In genomic region chr2:5707871-5708733, GRCm38 (mm10) we compare ENCODE assay signal across 25 mouse cellular contexts. TPM values are rescaled to one million over a fixed set of nuclear protein-coding genes. Genes with fewer than 3 reads are reported as not detected.
DNase-seq lines count a peak whose midpoint lies in the region; ATAC-seq and TF ChIP-seq lines count a peak whose summit lies in the region.
"Had no signal": no experiment of that assay in that cellular context is flagged by ENCODE, and none has a peak within 500 bp of the region (broad histone marks: within the 10 kb centered on the region; RNA-seq: fewer than 3 reads in every experiment).

No protein-coding gene starts in this region.

- TF ChIP-seq RAD21 in MEL (IDR thresholded peaks at IDR 0.05; ENCODE audit: low read depth, low read length), result no peak

- H3K36me3 ChIP-seq in lung, embryonic 15.5 days, result no peaks in the 10 kb centered on the region
- no peaks in the 10 kb centered on the region for H3K36me3 ChIP-seq in lung, postnatal 0 days (ENCODE audit: insufficient read depth, low read length)
- H3K36me3 ChIP-seq in MEL (ENCODE audit: control insufficient read depth in 1 of 2, insufficient read depth in 2 of 2, low read length in 2 of 2), result peaks cover 0 to 4% of the 10 kb centered on the region in 2 experiments; a peak in 2 of 4 replicates
- H3K36me3 ChIP-seq in stomach, embryonic 16.5 days (ENCODE audit: control insufficient read depth, insufficient read depth, low read length), result no peaks in the 10 kb centered on the region
- H3K36me3 ChIP-seq in heart, embryonic 10.5 days, result no peaks in the 10 kb centered on the region
- H3K36me3 ChIP-seq: embryonic facial prominence, embryonic 13.5 days; heart, embryonic 12.5 days; hindbrain, embryonic 10.5 days; limb, embryonic 13.5 days; liver, embryonic 13.5 days; midbrain, embryonic 15.5 days; neural tube, embryonic 12.5 days had no signal

- TF ChIP-seq CTCF in lung, postnatal 0 days (IDR thresholded peaks at IDR 0.05), result no peak
- TF ChIP-seq CTCF in MEL (IDR thresholded peaks at IDR 0.05 in 2 of 3, conservative IDR thresholded peaks at IDR 0.05 in 1 of 3; ENCODE audit: control insufficient read depth in 1 of 3, insufficient read depth in 1 of 3, low read depth in 2 of 3, low read length in 3 of 3, poor library complexity in 1 of 3, severe bottlenecking in 1 of 3), result no peak

- no peaks in the 10 kb centered on the region for H3K9me3 ChIP-seq in lung, embryonic 15.5 days
- H3K9me3 ChIP-seq in lung, postnatal 0 days (ENCODE audit: low read length), result no peaks in the 10 kb centered on the region
- no peaks in the 10 kb centered on the region for H3K9me3 ChIP-seq in MEL (replicated peaks; ENCODE audit: insufficient read depth, low read length)
- no peaks in the 10 kb centered on the region for H3K9me3 ChIP-seq in stomach, embryonic 16.5 days (replicated peaks; ENCODE audit: control insufficient read depth, low read length)
- no peaks in the 10 kb centered on the region for H3K9me3 ChIP-seq in heart, embryonic 10.5 days
- H3K9me3 ChIP-seq: embryonic facial prominence, embryonic 13.5 days; heart, embryonic 12.5 days; hindbrain, embryonic 10.5 days; limb, embryonic 13.5 days; liver, embryonic 13.5 days; midbrain, embryonic 15.5 days; neural tube, embryonic 12.5 days had no signal

- peaks cover 14% of the 10 kb centered on the region; the same call in 1 of the 2 replicates for H3K79me2 ChIP-seq in MEL (ENCODE audit: control insufficient read depth, insufficient read depth, low read length, poor library complexity)

- H3K4me2 ChIP-seq in lung, embryonic 15.5 days, result no peak overlapping the region
- no peak overlapping the region for H3K4me2 ChIP-seq in lung, postnatal 0 days (replicated peaks; ENCODE audit: low read depth, low read length)
- H3K4me2 ChIP-seq in stomach, embryonic 16.5 days (ENCODE audit: low read depth, low read length), result no peak overlapping the region
- H3K4me2 ChIP-seq: embryonic facial prominence, embryonic 13.5 days; heart, embryonic 12.5 days; limb, embryonic 13.5 days; liver, embryonic 13.5 days; midbrain, embryonic 15.5 days; neural tube, embryonic 12.5 days had no signal

- no peak for TF ChIP-seq EP300 in lung, postnatal 0 days (IDR thresholded peaks at IDR 0.05)
- no peak for TF ChIP-seq EP300 in MEL (IDR thresholded peaks at IDR 0.05; ENCODE audit: low read depth in 1 of 2, low read length in 2 of 2)

- no peak overlapping the region for H3K27ac ChIP-seq in lung, embryonic 15.5 days
- H3K27ac ChIP-seq in lung, postnatal 0 days (ENCODE audit: low read length), result no peak overlapping the region
- no peak overlapping the region for H3K27ac ChIP-seq in MEL (ENCODE audit: control insufficient read depth, low read depth, low read length)
- peak overlapping the region; percentile 48 for H3K27ac ChIP-seq in stomach, embryonic 16.5 days (ENCODE audit: low read length)
- H3K27ac ChIP-seq in heart, embryonic 10.5 days, result no peak overlapping the region
- H3K27ac ChIP-seq: embryonic facial prominence, embryonic 13.5 days; hindbrain, embryonic 10.5 days; hindbrain, postnatal 0 days; limb, embryonic 13.5 days; liver, embryonic 13.5 days; midbrain, embryonic 15.5 days; neural tube, embryonic 12.5 days had no signal

- DNase-seq in lung, postnatal 0 days (ENCODE audit: low spot score), result no peak
- DNase-seq in MEL (ENCODE audit: low read depth, low spot score), result no peak
- peak; percentile 59 for DNase-seq in adipocyte (ENCODE audit: low spot score)
- no peak for DNase-seq in heart, embryonic 10.5 days (ENCODE audit: low spot score)
- no peak for DNase-seq in cerebellum, postnatal 4 days (ENCODE audit: low spot score in 2 of 2)
- DNase-seq: adrenal gland, adult 2 months; cerebellum, adult 11 months; cerebellum, postnatal 14 days; kidney, adult 11 months; kidney, postnatal 4 days; layer of hippocampus, adult 9-11 months; liver, embryonic 13.5 days; lung, postnatal 4 days had no signal

- WGBS in lung, embryonic 15.5 days, result 51% methylated on average over 10 of the region's 10 CpGs
- 50% methylated on average over 10 of the region's 10 CpGs for WGBS in lung, postnatal 0 days
- WGBS in stomach, embryonic 16.5 days, result 48% methylated on average over 10 of the region's 10 CpGs
- 73% methylated on average over 10 of the region's 10 CpGs for WGBS in heart, embryonic 10.5 days

- TF ChIP-seq POLR2A in MEL (IDR thresholded peaks at IDR 0.05; ENCODE audit: control insufficient read depth in 1 of 2, insufficient read depth in 1 of 2, low read depth in 1 of 2, low read length in 2 of 2, poor library complexity in 1 of 2), result no peak

- peaks cover 17% of the 10 kb centered on the region for H3K27me3 ChIP-seq in lung, embryonic 15.5 days
- H3K27me3 ChIP-seq in lung, postnatal 0 days (replicated peaks; ENCODE audit: insufficient read depth, low read length), result 0 out of 2 replicates have a peak, but pooled peaks cover 3% of the 10 kb centered on the region
- no peaks in the 10 kb centered on the region for H3K27me3 ChIP-seq in MEL (ENCODE audit: control insufficient read depth in 1 of 2, insufficient read depth in 2 of 2, low read length in 2 of 2)
- H3K27me3 ChIP-seq in stomach, embryonic 16.5 days (ENCODE audit: control insufficient read depth, insufficient read depth, low read length), result no peaks in the 10 kb centered on the region
- H3K27me3 ChIP-seq in heart, embryonic 10.5 days (ENCODE audit: insufficient read depth, poor library complexity, severe bottlenecking), result peaks cover 22% of the 10 kb centered on the region
- H3K27me3 ChIP-seq: Patski had no signal

- 0 out of 2 replicates have a peak, but pooled peaks have one; percentile 6 for ATAC-seq in lung, embryonic 15.5 days (ENCODE audit: borderline replicate concordance, extremely low read depth, low FRiP score, low TSS enrichment)
- ATAC-seq in lung, postnatal 0 days, result no peak
- peak; percentile 62; the same call in 1 of the 2 replicates for ATAC-seq in stomach, embryonic 16.5 days (ENCODE audit: insufficient read depth, low FRiP score)
- ATAC-seq: forebrain, embryonic 14.5 days; hindbrain, postnatal 0 days; midbrain, embryonic 15.5 days; Patski had no signal

- peaks cover 7% of the 10 kb centered on the region; the same call in 1 of the 2 replicates for H3K4me1 ChIP-seq in lung, embryonic 15.5 days
- no peaks in the 10 kb centered on the region for H3K4me1 ChIP-seq in lung, postnatal 0 days (ENCODE audit: insufficient read depth, low read depth, low read length)
- peaks cover 0 to 13% of the 10 kb centered on the region in 2 experiments; a peak in 2 of 4 replicates for H3K4me1 ChIP-seq in MEL (ENCODE audit: control insufficient read depth in 1 of 2, insufficient read depth in 2 of 2, low read length in 2 of 2)
- 0 out of 2 replicates have a peak, but pooled peaks cover 21% of the 10 kb centered on the region for H3K4me1 ChIP-seq in stomach, embryonic 16.5 days (ENCODE audit: control insufficient read depth, insufficient read depth, low read length)
- peaks cover 5% of the 10 kb centered on the region; the same call in 1 of the 2 replicates for H3K4me1 ChIP-seq in heart, embryonic 10.5 days

- no peak overlapping the region for H3K9ac ChIP-seq in lung, embryonic 15.5 days
- H3K9ac ChIP-seq in lung, postnatal 0 days (replicated peaks; ENCODE audit: low read depth), result no peak overlapping the region
- H3K9ac ChIP-seq in MEL (ENCODE audit: control insufficient read depth, low read depth, low read length, poor library complexity, severe bottlenecking), result no peak overlapping the region
- no peak overlapping the region for H3K9ac ChIP-seq in stomach, embryonic 16.5 days (ENCODE audit: low read length)
- H3K9ac ChIP-seq: embryonic facial prominence, embryonic 13.5 days; heart, embryonic 12.5 days; limb, embryonic 13.5 days; liver, embryonic 13.5 days; midbrain, embryonic 15.5 days; neural tube, embryonic 12.5 days had no signal

- H3K4me3 ChIP-seq in lung, embryonic 15.5 days, result no peak overlapping the region
- H3K4me3 ChIP-seq in lung, postnatal 0 days (ENCODE audit: low read depth, low read length), result no peak overlapping the region
- no peak overlapping the region for H3K4me3 ChIP-seq in MEL (ENCODE audit: control insufficient read depth in 1 of 2, insufficient read depth in 1 of 2, low read depth in 2 of 2, low read length in 2 of 2)
- no peak overlapping the region for H3K4me3 ChIP-seq in stomach, embryonic 16.5 days (replicated peaks; ENCODE audit: low read length)
- no peak overlapping the region for H3K4me3 ChIP-seq in heart, embryonic 10.5 days
- H3K4me3 ChIP-seq: embryonic facial prominence, embryonic 13.5 days; erythroblast, embryonic 14.5 days; heart, embryonic 12.5 days; hindbrain, embryonic 10.5 days; limb, embryonic 13.5 days; liver, embryonic 13.5 days; midbrain, embryonic 15.5 days; neural tube, embryonic 12.5 days had no signal

TF ChIP-seq in MEL, 35 proteins besides CTCF, POLR2A, EP300 and RAD21:
- TF ChIP-seq JUND (IDR thresholded peaks at IDR 0.05; ENCODE audit: low read depth, low read length), result no peak
- no peak for TF ChIP-seq TBP (IDR thresholded peaks at IDR 0.05; ENCODE audit: low read depth, low read length)
- TF ChIP-seq ZNF384 (IDR thresholded peaks at IDR 0.05; ENCODE audit: low read depth, low read length), result peak; percentile 58
- no peak for TF ChIP-seq POLR2AphosphoS5 (IDR thresholded peaks at IDR 0.05; ENCODE audit: borderline replicate concordance, low read depth, low read length)
- no peak for TF ChIP-seq MEF2A (IDR thresholded peaks at IDR 0.05; ENCODE audit: extremely low read depth, insufficient replicate concordance, low read depth, low read length, poor library complexity, severe bottlenecking)
- no peak for TF ChIP-seq TCF12 (IDR thresholded peaks at IDR 0.05; ENCODE audit: low read depth, low read length)
- TF ChIP-seq TAL1 (IDR thresholded peaks at IDR 0.05; ENCODE audit: low read length), result no peak
- TF ChIP-seq CHD2 (IDR thresholded peaks at IDR 0.05; ENCODE audit: low read length), result no peak

RNA-seq across cellular contexts. Expression of gene Camk1d, which starts 6.2 kb away (rescaled TPM):
- polyA plus RNA-seq in lung, embryonic 15.5 days (2015; fragmentation: Nextera tagmentation; extraction: Ambion mirVana), result 1.6 and 2.5 TPM in 2 replicates
- 2.2 and 2.5 TPM in 2 replicates for polyA plus RNA-seq in lung, postnatal 0 days (2015; fragmentation: Nextera tagmentation; extraction: Ambion mirVana)
- 2.9 and 3.7 TPM in 2 replicates for total RNA-seq in MEL (2012; rRNA removed)
- 1 to 10 TPM in 1 of 2 experiments, not detected in 1; 4.4 TPM for polyA plus RNA-seq in MEL (2012; ENCODE audit: insufficient read depth in 1 of 2, insufficient read length in 2 of 2, low read depth in 1 of 2, low replicate concordance in 2 of 2, missing spikeins in 1 of 2)
- polyA plus RNA-seq in stomach, embryonic 16.5 days (2015; fragmentation: Nextera tagmentation; extraction: Ambion mirVana), result 10.4 and 11.3 TPM in 2 replicates
- 0.75 and 1.1 TPM in 2 replicates for polyA plus RNA-seq in heart, embryonic 10.5 days (2016; fragmentation: Nextera tagmentation; extraction: Ambion mirVana)
